Mouse (Mus musculus): Measurements from ENCODE around the gene Larp6. TPM values are rescaled to one million over a fixed set of nuclear protein-coding genes. Genes with fewer than 3 reads are reported as not detected.

Gene Larp6
- total RNA-seq, 2 experiments from 2014 or later: 1.1 to 1.3 TPM

GRCm38 (mm10) chr9:60756866-60757740 lies 44.3 kb downstream of the Larp6 start:
- peak in 1 of 2 experiments; percentile 7 for DNase-seq
- intact Hi-C loops (cut with DNase I): loop anchor here (2.0 kb wide), 3 partner anchors 38 to 102 kb away; partner anchors contain the start of gene Uaca

GRCm38 (mm10) chr9:60757817-60758216 lies 45.0 kb downstream of the Larp6 start:
- DNase-seq: no peak
- intact Hi-C loops (cut with DNase I): loop anchor here (2.0 kb wide), 3 partner anchors 37 to 101 kb away; partner anchors contain the start of gene Uaca

GRCm38 (mm10) chr9:60759436-60760007 lies 46.7 kb downstream of the Larp6 start:
- peak; percentile 46 to 68 for DNase-seq
- intact Hi-C loops (cut with DNase I): no loop called here

- intact Hi-C loops (cut with DNase I): no loop called here
- DNase-seq: no peak
Observed at GRCm38 (mm10) chr9:60765181-60765580, 52.4 kb downstream of the Larp6 start.

- no peak for DNase-seq
- intact Hi-C loops (cut with DNase I): no loop called here
Observed at GRCm38 (mm10) chr9:60768393-60768792, 55.6 kb downstream of the Larp6 start.

GRCm38 (mm10) chr9:60769711-60770111 lies 56.9 kb downstream of the Larp6 start:
- intact Hi-C loops (cut with DNase I): no loop called here
- no peak for DNase-seq

GRCm38 (mm10) chr9:60773713-60774112 lies 60.9 kb downstream of the Larp6 start:
- intact Hi-C loops (cut with DNase I): no loop called here
- no peak for DNase-seq

GRCm38 (mm10) chr9:60776899-60777298 lies 64.1 kb downstream of the Larp6 start:
- DNase-seq: no peak
- intact Hi-C loops (cut with DNase I): no loop called here

- intact Hi-C loops (cut with DNase I): no loop called here
- no peak for DNase-seq
Observed at GRCm38 (mm10) chr9:60782057-60782789, 69.4 kb downstream of the Larp6 start.

GRCm38 (mm10) chr9:60785069-60785468 lies 72.3 kb downstream of the Larp6 start:
- intact Hi-C loops (cut with DNase I): no loop called here
- DNase-seq: no peak

GRCm38 (mm10) chr9:60787517-60788110 lies 74.8 kb downstream of the Larp6 start:
- DNase-seq: no peak
- intact Hi-C loops (cut with DNase I): no loop called here

Other genes with a start within 250 kb of the Larp6 start
- gene Thsd4, start 190.9 kb upstream of the Larp6 start, total RNA-seq (2021): under 1 TPM; 0.59 to 0.84 TPM
- 1 to 10 TPM; 2.1 to 2.6 TPM for gene Lrrc49, start 24.8 kb upstream of the Larp6 start, total RNA-seq (2021)
- gene Uaca, start 81.6 kb downstream of the Larp6 start, total RNA-seq (2021): 100 to 1,000 TPM; 103 to 112 TPM

All from gastrocnemius, postnatal 36 days (tissue).